Mouse (Mus musculus) embryo, embryonic 11 days (tissue): ENCODE data around the gene Mtnr1a.
"Not testable (repeated sequence)": the region's sequence is repeated elsewhere in the genome, so short reads cannot be mapped to it uniquely, and the experiment has no call there.

Experiments used
- DNase-seq: peaks from one replicate; pipeline ENCODE4 v3.0.0-alpha.2; 2015

The Mtnr1a gene

DNA sequence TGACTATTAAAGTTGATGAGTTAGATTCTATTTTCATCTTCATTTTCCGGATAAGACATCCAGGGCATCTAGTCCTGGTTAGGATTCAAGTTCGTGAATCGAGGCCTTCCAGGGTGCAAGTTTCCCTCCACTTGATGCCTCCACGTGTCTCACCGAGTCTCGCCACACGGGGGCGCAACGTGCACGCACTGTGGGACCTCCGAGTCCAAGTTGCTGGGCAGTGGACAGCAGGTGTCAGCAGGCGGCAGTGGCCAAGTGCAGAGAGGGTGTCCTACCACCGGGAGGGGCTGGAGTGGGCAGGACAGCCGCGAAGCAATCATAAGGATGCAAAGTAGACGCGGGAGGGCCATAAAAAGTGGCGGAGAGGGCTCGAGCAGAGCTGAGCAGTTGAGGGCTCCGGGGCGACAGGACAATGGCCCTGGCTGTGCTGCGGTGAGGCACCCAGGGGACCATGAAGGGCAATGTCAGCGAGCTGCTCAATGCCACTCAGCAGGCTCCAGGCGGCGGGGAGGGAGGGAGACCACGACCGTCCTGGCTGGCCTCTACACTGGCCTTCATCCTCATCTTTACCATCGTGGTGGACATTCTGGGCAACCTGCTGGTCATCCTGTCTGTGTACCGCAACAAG, at the start of gene Mtnr1a:
Gene Mtnr1a (plus strand): TSS at position 379 of the 628 bp plus-strand sequence.
- peak; percentile 91 for DNase-seq

DNA sequence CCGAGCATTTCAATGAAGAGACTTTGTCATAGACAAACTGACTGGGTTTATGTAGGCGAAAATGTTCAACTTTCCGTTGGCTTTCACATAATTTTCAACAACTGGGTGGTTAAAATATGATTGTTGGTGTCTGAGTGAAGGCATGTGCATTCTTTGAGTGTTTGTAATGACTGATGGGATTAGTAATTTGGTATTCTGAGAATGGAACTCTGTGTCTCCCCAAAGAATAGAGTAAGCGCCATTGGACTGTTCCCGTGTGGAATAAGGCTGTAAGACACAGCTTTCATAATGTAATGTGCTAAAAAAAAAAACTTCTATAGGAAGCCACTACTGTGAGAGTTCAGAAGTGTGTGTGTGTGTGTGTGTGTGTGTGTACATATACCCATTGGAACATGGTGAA, 49.7 kb upstream of the Mtnr1a start:
- no peak for DNase-seq

DNA sequence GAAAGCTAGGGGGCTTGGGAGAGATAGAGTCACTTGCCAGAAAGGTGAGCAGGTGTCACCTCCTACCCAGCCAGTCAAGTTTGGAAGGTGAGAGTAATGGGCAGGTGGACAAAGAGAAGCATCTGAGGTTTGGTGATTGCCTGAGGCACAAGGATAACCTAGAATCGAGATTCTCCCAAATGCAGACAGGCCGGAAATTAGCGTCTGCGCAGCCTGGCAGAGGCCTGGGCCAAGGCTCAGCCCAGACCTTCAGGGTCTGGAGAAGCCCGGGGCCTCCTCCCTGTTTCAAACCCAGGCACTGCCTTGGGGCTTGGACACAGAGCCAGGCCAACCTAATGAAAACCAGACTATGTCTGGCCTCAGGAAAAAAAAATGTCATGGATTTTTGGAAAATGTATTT, 47.8 kb upstream of the Mtnr1a start:
- no peak for DNase-seq

DNA sequence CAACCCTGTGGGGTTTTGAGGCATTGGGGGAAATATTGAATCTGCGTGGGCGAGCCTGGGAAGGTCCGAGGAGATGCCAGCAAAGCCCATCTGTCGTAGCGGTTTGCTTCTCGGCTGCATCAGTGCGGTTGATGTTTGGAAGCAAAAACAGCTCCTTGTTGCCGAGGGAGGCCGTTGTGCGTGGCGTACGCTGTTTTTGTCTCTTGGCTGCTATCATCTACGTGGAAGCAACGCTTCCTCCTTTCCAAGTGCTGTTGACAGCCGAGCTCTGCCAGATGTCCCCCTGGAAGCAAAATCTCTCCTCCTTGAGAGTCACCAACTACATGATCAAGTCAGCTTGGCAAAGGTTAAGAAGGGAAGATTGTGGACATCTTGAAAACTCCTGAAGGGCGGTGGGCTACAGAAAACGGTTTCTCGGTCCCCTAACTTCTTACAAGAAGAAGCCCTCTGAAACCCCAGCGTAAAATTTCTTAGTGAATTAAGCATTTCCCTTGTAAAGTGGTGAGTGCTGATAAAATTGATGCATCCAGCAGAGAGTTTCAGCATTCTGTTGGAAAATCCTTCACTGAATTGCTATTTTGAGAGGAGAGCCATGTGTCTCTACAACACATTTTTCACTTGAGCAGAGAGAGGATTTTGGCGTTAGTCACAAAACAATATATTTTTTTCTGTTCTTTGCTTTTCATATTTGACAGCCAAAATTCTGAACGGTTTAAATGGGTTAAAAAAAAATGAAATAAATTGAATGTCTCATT, 46.8 kb upstream of the Mtnr1a start:
- no peak for DNase-seq

DNA sequence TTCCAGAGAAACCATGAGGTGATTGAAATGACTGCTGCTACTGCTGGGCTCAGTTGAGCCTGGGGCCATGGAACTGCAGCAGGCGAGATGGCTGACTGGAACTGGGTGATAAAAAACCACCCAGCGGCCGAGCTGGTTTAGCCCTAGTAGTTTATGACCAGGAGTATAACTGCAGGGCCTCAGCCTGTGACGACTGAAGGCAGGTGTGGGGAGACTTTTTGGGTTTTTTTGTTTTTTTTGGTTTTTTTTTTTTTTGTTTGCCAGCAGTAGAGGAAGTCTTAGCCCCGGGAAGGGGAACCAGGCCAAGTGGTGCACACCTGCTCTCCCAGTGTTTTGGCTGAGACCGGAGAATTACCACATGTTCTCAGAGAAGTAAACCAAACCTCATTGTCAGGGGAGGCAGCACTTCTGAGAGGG, 40.8 kb upstream of the Mtnr1a start:
- no peak for DNase-seq

DNA sequence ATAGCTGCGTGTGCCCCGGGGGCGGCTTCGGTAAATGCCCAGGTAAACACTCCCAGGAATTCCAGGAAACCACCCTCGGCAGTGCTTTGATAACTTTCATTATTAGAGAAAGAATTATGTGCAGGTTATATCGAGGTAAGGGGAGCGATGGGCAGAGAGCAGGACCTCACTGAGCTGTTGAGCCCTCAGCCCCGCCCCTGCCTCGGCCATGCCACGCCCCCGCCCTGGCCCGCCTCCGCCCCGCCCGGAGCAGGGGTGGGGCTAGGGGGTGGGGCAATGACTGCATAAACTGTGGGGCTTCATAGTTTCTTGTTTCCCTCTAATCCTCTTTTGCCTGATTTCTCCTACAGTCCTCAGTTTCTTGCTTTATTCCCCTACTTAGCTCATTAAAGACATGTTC, 30.6 kb upstream of the Mtnr1a start:
- no peak for DNase-seq

DNA sequence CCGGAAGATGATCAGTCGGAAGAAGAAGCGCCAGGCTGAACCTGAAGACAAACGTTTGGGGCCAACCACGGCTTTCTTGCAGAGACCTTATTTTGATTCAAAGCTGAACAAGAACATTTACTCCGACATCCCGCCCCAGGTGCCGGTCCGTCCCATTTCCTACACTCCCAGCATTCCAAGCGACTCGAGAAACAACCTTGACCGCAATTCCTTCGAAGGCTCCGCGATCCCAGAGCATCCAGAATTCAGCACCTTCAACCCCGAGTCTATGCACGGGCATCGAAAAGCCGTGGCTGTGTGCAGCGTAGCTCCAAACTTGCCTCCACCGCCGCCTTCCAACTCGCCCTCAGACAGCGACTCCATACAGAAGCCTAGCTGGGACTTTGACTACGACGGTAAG, 24.8 kb upstream of the Mtnr1a start:
- no peak for DNase-seq

DNA sequence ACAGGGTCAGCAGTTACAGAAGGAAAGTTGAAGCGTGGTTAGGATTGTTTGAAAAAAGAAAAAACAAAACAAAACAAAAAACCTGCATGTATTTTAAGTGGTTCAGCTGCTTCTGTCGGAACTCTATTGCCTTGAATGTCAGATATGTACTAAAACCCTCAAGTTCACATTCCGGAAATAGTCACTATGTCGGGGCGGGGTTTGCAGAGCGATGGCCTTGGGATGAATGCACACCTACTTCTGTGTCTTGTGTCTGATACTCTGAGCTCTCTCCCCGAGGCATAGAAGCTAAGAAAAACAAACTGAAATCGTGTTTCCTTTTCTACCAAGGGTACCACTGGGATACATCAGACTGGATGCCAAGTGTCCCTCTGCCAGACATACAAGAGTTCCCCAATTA, 18.5 kb upstream of the Mtnr1a start:
- DNase-seq = no peak

DNA sequence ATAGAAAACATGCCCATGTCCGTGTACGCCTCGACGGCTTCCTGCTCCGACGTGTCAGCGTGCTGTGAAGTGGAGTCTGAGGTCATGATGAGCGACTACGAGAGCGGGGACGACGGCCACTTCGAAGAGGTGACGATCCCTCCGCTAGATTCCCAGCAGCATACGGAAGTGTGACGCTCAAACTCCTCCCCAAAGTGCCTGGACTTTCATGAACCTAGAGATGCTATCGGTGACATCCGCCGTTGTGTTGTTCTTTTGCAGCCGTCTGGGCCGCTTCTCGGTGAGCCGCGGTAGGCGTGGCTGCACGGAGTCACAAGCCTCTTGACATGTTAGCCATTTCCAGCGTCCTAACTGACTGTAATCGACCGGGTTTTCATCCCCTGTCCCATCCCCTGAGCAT, 17.7 kb upstream of the Mtnr1a start:
- DNase-seq = no peak

DNA sequence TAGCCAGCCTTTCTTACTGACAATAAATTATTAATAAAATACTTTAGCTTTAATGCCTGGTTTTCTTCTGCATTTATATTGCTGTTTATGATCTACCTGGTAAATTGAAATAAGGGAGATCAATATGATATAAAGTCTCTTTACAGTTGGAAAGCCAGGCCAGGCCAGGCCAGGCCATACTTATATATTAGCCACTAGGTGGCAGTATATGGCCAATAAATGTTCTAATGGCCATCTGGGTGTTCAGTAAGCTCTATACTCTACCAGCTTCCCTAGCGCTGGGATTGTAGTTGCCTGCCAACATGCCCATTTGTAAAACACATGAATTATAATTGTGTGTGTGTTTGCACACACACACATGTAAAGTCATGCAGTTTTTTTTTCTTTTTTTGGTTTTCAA, 16.7 kb upstream of the Mtnr1a start:
- DNase-seq = peak; percentile 61

DNA sequence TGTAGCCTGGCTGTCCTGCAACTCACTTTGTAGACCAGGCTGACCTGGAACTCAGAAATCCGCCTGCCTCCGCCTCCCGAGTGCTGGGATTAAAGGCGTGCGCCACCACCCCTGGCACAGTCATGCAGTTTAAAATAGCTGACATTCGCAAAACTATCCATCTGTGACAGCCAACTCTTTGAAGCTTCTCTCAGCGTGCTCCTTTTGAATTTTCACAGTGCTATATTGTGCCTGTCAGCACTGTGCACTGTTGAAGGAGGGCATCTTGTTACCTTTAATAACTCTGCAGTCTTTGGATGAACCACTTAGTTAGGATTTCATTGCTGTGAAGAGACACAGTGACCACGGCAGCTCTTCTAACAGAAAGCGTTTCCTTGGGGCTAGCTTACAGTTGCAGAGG, 16.3 kb upstream of the Mtnr1a start:
- no peak for DNase-seq

DNA sequence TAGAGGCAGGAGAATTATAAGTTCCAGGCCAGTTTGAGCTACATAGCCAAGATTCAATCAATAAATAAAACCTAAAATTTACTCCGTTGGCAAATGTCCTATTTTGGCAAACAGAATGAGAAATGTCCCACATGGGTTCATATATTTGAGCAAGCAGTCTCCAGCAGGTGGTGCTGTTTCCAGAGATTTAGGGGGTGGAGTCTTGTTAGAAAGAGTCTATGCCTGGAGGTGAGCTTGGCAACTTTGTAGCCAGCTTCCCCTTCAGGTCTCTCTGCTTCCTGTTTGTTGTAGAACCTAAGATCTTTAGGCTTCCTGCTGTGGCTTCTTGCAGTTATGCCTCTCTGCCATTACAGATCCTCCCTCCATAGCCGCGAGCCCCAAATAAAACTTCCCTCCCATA, 13.4 kb upstream of the Mtnr1a start:
- DNase-seq = no peak

DNA sequence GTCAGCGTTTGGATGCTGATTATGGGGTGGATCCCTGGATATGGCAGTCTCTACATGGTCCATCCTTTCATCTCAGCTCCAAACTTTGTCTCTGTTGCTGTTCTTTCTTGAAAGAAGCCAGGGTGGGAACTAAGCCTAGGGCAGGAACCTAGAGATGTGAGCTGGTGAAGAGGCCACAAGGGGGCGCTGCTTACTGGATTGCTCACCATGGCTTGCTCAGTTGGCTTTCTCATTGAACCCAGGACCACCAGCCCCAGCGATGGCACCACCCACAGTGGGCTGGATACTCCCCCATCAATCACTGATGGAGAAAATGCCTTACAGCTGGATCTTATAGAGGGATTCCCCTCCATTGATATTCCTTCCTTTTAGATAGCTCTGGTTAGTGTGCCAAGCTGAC, 12.1 kb upstream of the Mtnr1a start:
- DNase-seq = peak; percentile 31

DNA sequence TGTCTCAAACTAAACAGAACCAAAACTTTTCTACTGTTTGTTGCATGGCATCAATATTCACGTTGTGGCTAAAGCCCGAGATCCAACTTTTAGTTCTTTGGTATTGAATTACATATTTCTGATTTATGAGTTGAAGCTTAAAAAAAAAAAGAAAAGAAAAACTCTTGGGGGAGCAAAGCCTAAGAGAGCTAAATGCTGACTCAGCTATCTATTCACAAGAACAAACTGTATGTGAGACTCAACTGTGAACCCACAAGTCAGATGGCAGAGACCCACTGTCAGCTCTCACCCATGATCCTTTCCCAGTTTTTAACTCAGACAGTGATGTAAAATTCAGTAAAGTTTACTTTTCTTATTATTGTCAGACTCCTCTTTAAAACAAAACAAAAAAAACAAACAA, 8.9 kb upstream of the Mtnr1a start:
- DNase-seq = no peak

DNA sequence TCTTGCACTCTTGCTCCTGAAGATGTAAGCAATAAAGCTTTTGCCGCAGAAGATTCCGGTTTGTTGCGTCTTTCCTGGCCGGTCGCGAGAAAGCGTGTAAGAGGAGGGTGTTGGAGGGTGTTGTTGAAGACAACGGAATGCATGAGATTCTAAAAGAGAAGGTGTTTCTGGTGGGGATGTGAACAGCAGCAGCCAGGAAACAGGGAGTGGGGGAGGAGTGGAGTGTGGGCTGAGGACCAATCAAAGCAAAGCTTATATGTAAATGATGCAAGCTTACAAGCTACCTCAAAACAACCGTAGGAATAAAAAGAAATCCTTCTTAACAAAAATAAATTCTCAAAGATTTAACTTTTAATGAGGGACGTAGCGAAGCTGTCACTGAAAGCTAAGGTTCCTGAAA, 6.6 kb upstream of the Mtnr1a start:
- DNase-seq = no peak

DNA sequence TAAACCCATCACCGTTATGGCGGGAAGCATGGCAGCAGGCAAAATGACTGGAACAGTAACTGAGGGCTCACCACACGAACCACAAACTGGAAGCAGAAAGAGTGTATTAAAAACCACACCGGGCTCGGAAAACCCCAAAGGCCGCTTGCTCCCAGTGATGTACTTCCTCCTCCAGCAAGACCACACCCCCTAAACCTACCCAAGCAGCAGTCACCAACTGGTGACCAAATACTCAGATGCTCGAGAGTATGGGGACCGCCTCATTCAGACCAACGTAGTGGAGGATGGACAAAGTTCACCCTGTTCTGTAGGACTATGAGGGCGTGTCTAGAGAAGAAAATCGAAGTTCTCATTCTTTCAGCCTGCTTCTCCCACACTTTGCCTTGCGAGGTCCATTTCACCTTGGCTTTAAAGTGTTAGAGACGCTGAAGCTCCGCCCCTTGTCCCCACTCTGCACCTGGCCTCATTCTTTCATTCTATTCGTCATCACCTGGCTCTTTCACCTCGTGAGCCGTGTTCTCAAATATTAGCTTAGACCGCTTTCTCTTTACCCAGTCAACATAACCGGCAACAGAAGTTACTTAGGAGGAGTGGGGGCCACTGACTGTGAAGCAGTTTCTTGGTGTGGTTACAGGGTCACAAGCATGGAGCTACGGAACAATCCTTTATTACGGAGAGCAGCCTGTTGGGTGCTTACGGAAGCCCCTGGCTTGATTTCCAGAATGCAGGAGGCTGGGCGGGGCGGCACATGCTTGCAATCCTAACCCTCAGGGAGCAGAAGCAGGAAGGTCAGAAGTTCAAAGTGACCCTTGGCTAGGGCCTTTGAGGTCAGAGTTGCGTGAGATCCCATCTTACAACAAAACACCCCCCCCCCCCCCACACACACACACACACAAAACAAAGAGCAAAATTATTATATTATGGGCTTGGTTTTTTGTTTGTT, 5.7 kb upstream of the Mtnr1a start:
- DNase-seq = peak; percentile 24

DNA sequence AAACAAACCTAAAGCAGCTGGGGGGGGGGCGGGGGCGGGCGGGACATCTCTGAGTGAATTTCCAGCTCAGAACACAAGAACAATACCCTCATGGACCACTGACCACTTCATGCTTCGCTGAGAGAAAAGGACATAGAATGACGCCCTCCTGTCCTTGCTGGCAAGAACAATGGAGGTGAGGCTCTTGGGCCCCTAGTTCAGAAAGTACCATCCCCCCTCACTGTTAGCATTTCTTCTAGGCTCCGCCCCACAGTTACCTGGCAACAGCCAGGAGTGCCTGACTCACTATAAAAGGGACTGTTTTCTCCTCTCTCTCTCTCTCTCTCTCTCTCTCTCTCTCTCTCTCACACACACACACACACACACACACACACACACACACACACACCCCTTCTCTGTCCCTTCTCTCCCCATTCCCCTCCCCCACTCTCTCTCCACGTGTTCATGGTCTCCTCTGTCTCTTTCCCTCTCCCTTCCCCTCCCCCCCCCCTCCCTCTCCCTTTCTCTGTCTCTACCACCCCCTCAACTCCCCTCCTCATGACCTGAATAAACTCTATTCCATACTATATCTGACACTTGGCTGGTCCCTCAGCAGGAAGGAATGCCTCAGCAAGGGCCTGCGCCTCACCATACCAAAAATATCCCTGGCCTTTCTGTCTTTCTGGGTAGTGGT, 4.6 kb upstream of the Mtnr1a start:
- DNase-seq = peak; percentile 61

DNA sequence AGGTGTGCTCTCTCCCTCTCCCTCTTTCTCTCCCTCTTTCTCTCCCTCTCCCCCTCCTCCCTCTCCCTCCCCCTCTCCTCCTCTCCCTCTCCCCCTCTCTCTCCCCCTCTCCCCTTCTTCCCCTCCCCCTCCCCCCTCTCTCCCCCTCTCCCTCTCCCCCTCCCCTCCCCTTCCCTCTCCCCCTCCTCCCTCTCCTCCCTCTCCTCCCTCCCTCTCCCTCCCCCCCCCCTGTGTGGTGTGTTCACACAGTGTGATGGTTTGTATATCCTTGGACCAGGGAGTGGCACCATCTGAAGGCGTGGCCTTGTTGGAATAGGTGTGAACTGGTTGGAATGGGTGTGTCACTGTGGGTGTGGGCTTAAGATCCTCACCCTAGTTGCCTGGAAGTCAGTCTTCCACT, 3.5 kb upstream of the Mtnr1a start:
- not testable (repeated sequence) for DNase-seq

DNA sequence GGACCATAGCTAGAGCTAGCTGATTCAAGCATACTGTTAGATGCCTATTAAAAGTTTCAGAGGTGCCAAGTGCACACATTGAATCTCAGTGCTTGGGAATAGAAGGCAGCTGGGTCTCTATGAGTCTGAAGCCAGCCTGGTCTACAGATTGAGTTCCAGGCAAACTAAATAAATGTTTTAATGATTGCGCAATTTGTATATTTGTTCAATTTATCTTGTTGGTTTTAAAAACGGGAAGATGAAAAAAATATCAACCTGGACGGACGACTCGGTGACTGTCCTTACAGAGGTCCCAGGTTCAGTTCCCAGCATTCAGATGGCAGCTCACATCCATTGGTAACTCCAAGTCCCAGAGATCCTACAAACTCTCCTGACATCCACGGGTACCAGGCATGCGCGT, 2.0 kb downstream of the Mtnr1a start:
- DNase-seq = no peak

DNA sequence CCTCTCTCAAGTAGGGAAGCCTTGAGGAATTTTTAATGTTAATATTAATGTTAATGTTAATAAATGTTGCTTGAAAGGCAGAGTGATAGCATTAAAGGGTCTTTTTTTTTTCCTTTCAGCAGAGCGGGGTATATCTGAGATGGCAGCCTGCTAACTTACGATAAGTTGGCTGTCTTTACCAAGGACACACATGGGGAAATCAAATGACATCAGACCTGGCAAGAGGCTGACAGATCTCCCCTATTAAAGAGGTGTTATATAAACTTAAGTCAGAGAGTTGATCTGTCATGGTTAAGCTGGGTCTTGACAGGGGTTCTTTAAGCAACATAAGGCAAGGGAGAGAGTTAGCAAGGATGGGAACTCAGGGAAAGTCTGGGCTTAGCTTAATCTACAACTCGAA, 11.9 kb downstream of the Mtnr1a start:
- no peak for DNase-seq

DNA sequence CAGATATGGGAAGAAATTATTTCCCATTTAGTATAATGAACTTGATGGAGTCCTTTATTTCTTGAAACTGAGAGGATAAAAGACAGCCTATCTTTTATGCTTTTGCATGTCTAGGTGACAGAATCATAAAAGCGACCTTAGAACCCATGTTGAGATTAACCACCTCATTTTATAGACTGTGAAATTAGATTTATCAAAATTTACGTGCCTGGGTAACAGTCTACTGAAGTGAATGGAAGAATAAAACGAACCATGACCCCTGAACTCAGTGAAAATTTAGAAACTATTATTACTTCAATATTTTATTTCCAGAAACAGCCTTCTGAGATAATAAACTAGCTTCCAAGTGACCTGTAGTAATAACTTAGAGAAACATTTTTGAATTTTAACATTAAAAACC, 24.7 kb downstream of the Mtnr1a start:
- no peak for DNase-seq

DNA sequence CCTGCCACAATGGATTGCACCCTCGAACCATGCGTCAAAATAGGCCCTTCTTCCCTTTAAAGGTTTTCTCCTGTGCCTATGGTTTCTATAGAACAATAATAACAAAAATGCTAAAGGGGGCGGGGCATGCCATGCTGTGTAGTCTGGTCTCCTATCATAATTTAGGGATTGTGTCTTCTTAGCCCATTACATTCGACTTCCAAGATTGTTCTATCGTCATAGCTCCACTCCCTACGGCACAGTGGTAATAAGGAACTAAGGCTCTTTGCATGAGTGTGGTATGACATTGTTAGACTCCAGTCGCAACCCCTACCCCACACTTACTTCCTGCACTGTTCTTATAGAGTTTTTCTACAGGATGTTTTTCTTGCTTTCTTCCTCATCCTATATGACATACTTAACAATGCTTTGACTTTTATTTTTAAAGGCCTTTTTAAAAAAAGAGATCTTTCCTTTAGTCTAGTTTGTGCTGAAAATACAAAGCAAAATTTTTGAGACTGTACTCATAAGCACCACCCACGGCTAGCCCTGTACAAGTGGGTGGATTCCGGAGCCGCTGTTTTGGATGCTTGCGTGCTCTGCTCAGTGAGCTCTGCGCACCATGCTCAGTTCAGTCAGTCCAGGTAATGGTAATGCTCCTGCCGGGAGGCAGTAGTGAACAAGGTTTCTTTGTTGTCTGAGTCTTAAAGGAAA, 40.6 kb downstream of the Mtnr1a start:
- peak; percentile 32 for DNase-seq
